Mouse (Mus musculus) adipose tissue, adult 10 weeks (tissue): ENCODE measurements around the gene Lin28a. TPM values are rescaled to one million over a fixed set of nuclear protein-coding genes. Genes with fewer than 3 reads are reported as not detected.

ENCODE experiments used
- polyA plus RNA-seq: library from polyadenylated mRNA; stranded (reverse); fragments of 350-450 nt; fragmentation: Illumina TruSeq; extraction: RNeasy Lipid Tissue Mini Kit (QIAGEN cat#74804); gene quantifications from one replicate; pipeline ENCODE4 v1.2.3, GENCODE M21; 2014; ENCODE audit warnings: low read depth, low replicate concordance

Gene Lin28a
- 0.07 TPM for polyA plus RNA-seq

DNA sequence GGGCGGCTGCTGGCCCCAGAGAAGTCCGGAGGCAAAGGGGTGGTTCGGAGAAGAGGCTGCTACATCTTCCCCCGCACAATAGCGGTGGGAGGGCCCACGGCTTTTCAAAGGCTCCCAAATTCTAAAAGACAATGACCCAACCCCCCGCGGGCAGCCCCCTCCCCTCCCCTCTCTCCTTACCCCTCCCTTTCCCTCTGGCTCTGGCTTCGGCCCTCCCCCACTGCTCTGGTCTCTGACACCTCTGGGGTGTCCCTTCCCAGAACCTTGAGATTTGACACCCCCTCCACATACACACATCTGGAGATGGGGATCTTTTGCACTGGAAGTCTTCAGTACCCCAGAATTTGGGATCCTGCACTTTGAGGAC is at the start of gene Lin28a:
Gene Lin28a, minus strand, starts transcription at position 63 of the 367 bp plus-strand sequence.

DNA sequence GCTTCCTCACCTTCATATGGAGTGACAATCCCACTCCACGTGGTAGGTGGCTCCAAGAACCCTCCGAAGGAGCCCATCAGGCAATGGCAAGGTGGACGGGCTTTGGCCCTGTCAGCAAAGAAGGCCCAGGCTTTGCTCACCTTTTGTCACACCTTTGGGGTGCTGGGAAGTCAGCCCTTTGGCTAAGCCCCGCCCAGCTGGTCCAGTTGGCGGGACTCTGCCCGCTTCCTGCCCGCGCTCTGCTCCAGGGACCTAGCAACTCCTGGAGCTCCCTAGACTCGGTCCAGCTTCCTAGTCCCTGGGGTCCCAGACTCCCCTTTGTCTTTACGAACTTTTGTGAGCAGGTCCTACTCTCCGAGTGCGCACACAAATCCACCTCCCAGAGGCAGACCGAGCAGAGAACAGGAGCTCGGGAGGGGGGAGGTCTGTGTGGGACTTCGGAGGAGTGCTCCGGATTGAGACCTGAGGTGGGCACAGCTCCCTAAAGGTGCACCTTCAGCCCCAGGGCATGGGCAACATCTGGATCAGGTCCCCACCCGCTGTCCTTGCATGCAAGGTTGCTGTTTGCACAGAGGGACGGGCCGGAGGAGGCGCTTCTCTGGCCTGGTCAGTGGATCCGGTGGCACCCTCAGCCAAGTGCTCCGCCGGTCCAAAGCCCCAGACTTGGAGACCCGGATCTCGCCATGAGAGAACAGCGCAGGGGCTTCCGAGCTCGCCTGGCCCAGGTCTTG is 41.7 kb upstream of the Lin28a start, which contains the start of gene Crybg2:
Gene Crybg2, plus strand, starts transcription at position 681 of the 731 bp plus-strand sequence.

DNA sequence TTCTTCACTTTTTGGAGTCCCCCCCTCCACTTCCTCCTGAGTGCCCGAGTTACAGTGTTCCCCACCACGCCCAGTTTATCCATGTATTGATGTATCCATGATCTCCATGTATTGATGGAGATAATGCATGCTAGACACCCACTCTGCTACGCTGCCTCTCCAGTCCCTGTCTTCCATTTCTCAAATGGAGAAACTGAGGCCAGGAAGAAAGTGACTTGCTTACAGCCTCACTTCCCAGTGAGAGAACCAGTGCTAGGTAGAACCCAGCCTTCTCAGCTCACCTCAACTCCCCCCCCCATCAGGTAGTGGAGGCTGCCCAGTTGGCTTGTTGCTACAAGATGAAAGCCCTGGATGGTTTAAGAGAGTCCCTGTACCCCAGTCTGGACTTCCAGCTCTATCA is 34.9 kb upstream of the Lin28a start, which contains the start of gene Zfp683:
Gene Zfp683, plus strand, starts transcription at position 301 of the 400 bp plus-strand sequence.

DNA sequence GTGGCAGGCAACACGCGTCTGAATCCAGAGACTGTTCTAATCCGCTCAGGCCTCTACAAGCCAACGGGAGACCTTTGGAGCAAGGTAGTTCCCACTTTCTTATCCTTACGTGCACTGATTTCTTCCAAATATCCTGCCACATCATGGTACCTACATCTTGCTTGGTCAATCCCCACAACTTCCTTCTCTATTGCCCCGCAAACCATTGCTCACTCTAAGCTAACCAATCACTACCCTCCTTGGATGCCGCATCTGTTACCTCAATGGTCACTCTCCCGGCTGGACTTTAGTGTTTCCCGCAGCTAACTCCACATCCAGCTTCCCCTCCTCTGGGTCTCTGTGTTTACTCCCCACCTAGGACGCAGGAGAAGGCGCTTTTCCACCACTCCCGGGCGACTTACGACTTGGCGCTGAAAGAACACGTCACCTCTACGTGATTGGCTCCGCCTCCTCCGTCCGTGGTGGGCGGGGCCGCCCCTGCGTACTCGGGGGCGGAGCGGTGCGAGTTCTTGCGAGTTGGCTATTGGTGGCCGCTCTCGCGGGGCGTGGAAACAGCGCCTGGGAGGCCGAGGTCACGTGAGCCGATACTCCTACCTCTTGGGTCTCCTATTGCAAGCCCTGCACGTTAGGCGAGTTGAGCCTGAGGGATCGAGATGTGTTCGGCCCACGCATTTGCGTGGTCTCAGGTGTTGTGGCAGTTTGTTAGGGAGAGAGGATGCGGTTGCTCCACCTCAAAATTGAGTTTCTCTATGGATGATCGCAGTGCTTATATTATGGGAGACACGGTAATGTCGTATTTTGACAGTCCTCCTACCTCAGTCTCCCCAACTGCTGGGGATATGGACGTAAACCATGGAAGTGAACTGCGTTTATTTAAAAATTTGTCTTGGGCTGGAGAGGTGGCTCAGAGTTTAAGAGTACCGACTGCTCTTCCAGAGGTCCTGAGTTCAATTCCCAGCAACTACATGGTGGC is 17.9 kb downstream of the Lin28a start, which contains the start of gene Dhdds:
Gene Dhdds, minus strand, starts transcription at position 453 of the 973 bp plus-strand sequence.

DNA sequence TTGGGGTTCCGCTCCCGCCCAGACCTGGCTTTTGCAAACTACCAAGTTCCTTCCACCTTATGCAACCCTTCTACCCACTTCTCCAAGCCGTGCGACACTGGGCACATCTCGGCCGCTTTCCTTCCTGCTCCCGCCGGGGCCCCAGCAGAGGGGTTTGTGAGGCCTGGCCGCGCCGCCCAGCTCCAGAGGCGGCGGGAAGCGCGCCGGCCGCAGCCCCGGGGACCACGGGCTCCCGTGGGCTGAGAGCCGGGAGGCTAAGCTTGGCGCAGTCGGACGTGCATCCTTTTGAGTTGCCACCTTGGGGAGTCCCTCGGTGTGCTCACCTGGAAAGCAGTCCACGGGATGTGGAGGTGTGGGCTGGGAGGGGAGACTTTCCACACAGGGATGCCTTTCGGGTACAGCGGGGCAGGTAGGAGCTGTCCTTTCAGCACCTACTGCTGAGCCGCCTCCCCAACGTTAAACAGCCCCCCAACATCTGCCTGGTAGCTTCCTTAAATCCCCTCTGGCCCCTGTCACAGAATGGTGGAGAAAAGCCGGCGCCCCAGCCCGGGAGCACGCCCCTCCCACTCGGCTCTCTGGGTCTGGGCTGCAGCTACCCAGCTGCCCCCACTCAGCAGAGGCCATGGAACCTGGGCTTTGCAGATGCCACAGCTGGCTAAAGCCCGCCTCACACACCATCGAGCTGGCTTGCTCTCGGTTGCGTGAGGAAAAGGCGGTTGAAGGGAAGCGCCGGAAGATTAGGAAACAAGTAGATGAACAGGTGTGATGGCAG is 50.3 kb downstream of the Lin28a start, which contains the start of gene Hmgn2:
Gene Hmgn2, minus strand, starts transcription at position 501 of the 772 bp plus-strand sequence.

Other genes starting within 250 kb of the Lin28a start
- gene Rps6ka1, start 131.0 kb downstream of the Lin28a start, polyA plus RNA-seq, result 12.1 TPM
- 248 TPM for gene Hmgn2, start 50.2 kb downstream of the Lin28a start, polyA plus RNA-seq
- gene Dhdds, start 17.9 kb downstream of the Lin28a start, polyA plus RNA-seq, result 36.1 TPM
- gene Zfp683, start 35.0 kb upstream of the Lin28a start, polyA plus RNA-seq, result 0.56 TPM
- gene Crybg2, start 42.0 kb upstream of the Lin28a start, polyA plus RNA-seq, result 3.0 TPM
- 3,973 TPM for gene Cd52, start 76.2 kb upstream of the Lin28a start, polyA plus RNA-seq
- gene Ubxn11, start 83.7 kb upstream of the Lin28a start, polyA plus RNA-seq, result 23.7 TPM
- gene Sh3bgrl3, start 109.9 kb upstream of the Lin28a start, polyA plus RNA-seq, result 448 TPM
- 23.1 TPM for gene Cep85, start 168.3 kb upstream of the Lin28a start, polyA plus RNA-seq
- gene Gm7534, start 184.2 kb upstream of the Lin28a start, polyA plus RNA-seq, result not detected
- gene Catsper4, start 208.5 kb upstream of the Lin28a start, polyA plus RNA-seq, result 1.6 TPM
- 8.3 TPM for gene Cnksr1, start 219.6 kb upstream of the Lin28a start, polyA plus RNA-seq
- gene E130218I03Rik, start 224.8 kb upstream of the Lin28a start, polyA plus RNA-seq, result not detected
- gene Zfp593, start 226.8 kb upstream of the Lin28a start, polyA plus RNA-seq, result 8.1 TPM
- gene Gm30191, start 228.1 kb upstream of the Lin28a start, polyA plus RNA-seq, result not detected
- gene Grrp1, start 235.3 kb upstream of the Lin28a start, polyA plus RNA-seq, result 7.4 TPM